10 mouse cellular contexts compared by ENCODE assay signal in genomic region chr6:97144359-97144758, GRCm38 (mm10). TPM values are rescaled to one million over a fixed set of nuclear protein-coding genes. Genes with fewer than 3 reads are reported as not detected.
DNase-seq lines count a peak whose midpoint lies in the region; ATAC-seq and TF ChIP-seq lines count a peak whose summit lies in the region.
"Had no signal": no experiment of that assay in that cellular context is flagged by ENCODE, and none has a peak within 500 bp of the region (broad histone marks: within the 10 kb centered on the region; RNA-seq: fewer than 3 reads in every experiment).

No protein-coding gene starts in this region.

- DNase-seq in gastrocnemius, adult 18-20 months (ENCODE audit: low spot score): peak; percentile 8
- no peak for DNase-seq in gastrocnemius, postnatal 25 days
- peak; percentile 22 for DNase-seq in brain, embryonic 14.5 days (ENCODE audit: low read depth)
- peak; percentile 24 to 40 for DNase-seq in heart, postnatal 14 days
- DNase-seq in lung, adult 18-20 months: peak; percentile 62 to 70
- no peak for DNase-seq in spleen, adult 18-20 months
- no peak for DNase-seq in midbrain, embryonic 11.5 days (ENCODE audit: low spot score, missing footprints)

- H3K4me1 ChIP-seq in midbrain, embryonic 11.5 days (ENCODE audit: control insufficient read depth, insufficient read depth, low read length): peaks cover 16% of the 10 kb centered on the region; the same call in 1 of the 2 replicates
- H3K4me1 ChIP-seq in forebrain, embryonic 12.5 days: peaks cover 22% of the 10 kb centered on the region

- no peak for TF ChIP-seq CTCF in brain, embryonic 14.5 days (IDR thresholded peaks at IDR 0.05; ENCODE audit: borderline replicate concordance, extremely low read depth, insufficient read depth, insufficient read length)

- no peaks in the 10 kb centered on the region for H3K27me3 ChIP-seq in midbrain, embryonic 11.5 days (ENCODE audit: control insufficient read depth, insufficient read depth, low read length)
- H3K27me3 ChIP-seq in forebrain, embryonic 12.5 days: peaks cover 7% of the 10 kb centered on the region
- H3K27me3 ChIP-seq: embryonic facial prominence, embryonic 15.5 days had no signal

- H3K9me3 ChIP-seq in midbrain, embryonic 11.5 days (ENCODE audit: control insufficient read depth, low read length): no peaks in the 10 kb centered on the region
- H3K9me3 ChIP-seq in forebrain, embryonic 12.5 days: no peaks in the 10 kb centered on the region
- H3K9me3 ChIP-seq: embryonic facial prominence, embryonic 15.5 days had no signal

- no peak overlapping the region for H3K27ac ChIP-seq in midbrain, embryonic 11.5 days (ENCODE audit: low read depth, low read length)
- H3K27ac ChIP-seq in forebrain, embryonic 12.5 days: no peak overlapping the region
- H3K27ac ChIP-seq: embryonic facial prominence, embryonic 15.5 days; liver, embryonic 14.5 days had no signal

- no peaks in the 10 kb centered on the region for H3K36me3 ChIP-seq in midbrain, embryonic 11.5 days (ENCODE audit: control insufficient read depth, insufficient read depth, low read length)
- H3K36me3 ChIP-seq in forebrain, embryonic 12.5 days (replicated peaks): no peaks in the 10 kb centered on the region

- no peak for TF ChIP-seq POLR2A in brain, embryonic 14.5 days (IDR thresholded peaks at IDR 0.05; ENCODE audit: borderline replicate concordance, extremely low read depth, insufficient read depth, insufficient read length, poor library complexity, severe bottlenecking)

- no peak overlapping the region for H3K4me3 ChIP-seq in midbrain, embryonic 11.5 days (ENCODE audit: low read depth, low read length)
- H3K4me3 ChIP-seq in forebrain, embryonic 12.5 days (replicated peaks): no peak overlapping the region
- H3K4me3 ChIP-seq: embryonic facial prominence, embryonic 15.5 days had no signal

- intact Hi-C loops in heart, postnatal 14 days (cut with DNase I): no loop called here

- no peak overlapping the region for H3K9ac ChIP-seq in midbrain, embryonic 11.5 days (ENCODE audit: low read length)
- H3K9ac ChIP-seq in forebrain, embryonic 12.5 days: no peak overlapping the region
- H3K9ac ChIP-seq: embryonic facial prominence, embryonic 15.5 days; liver, embryonic 14.5 days had no signal

- no peak for ATAC-seq in midbrain, embryonic 11.5 days (ENCODE audit: low FRiP score)
- no peak for ATAC-seq in forebrain, embryonic 12.5 days (ENCODE audit: low FRiP score)

- H3K4me2 ChIP-seq in midbrain, embryonic 11.5 days: no peak overlapping the region
- no peak overlapping the region for H3K4me2 ChIP-seq in forebrain, embryonic 12.5 days
- H3K4me2 ChIP-seq: embryonic facial prominence, embryonic 15.5 days had no signal

- 53% methylated on average over 7 of the region's 7 CpGs for WGBS in midbrain, embryonic 11.5 days
- WGBS in forebrain, embryonic 12.5 days: 51% methylated on average over 7 of the region's 7 CpGs

RNA-seq across cellular contexts. Expression of gene Eogt, which starts 4.6 kb away (rescaled TPM):
- total RNA-seq in gastrocnemius, adult 18-20 months (2021): 1 to 10 TPM; 4.4 to 9.2 TPM
- 1 to 10 TPM; 4.1 to 6.0 TPM for total RNA-seq in gastrocnemius, postnatal 25 days (2021)
- 12.6 and 15.8 TPM in 2 replicates for polyA plus RNA-seq in brain, embryonic 14.5 days (2012; rRNA removed)
- total RNA-seq in heart, postnatal 14 days (2021): 10 to 100 TPM; 15.7 to 16.6 TPM
- 7.9 and 8.3 TPM in 2 replicates for polyA plus RNA-seq in midbrain, embryonic 11.5 days (2014; fragmentation: Nextera tagmentation; extraction: Ambion mirVana)
- 8.0 and 8.1 TPM in 2 replicates for polyA plus RNA-seq in forebrain, embryonic 12.5 days (2016; fragmentation: Nextera tagmentation; extraction: Ambion mirVana)

RNA-seq across cellular contexts. Expression of gene Tmf1, which starts 34.6 kb away (rescaled TPM):
- total RNA-seq in gastrocnemius, adult 18-20 months (2021): 10 to 100 TPM; 54.6 to 55.4 TPM
- total RNA-seq in gastrocnemius, postnatal 25 days (2021): 10 to 100 TPM; 35.7 to 40.0 TPM
- polyA plus RNA-seq in brain, embryonic 14.5 days (2012; rRNA removed): 3.0 and 8.4 TPM in 2 replicates
- total RNA-seq in heart, postnatal 14 days (2021): 10 to 100 TPM; 32.1 to 34.7 TPM
- polyA plus RNA-seq in midbrain, embryonic 11.5 days (2014; fragmentation: Nextera tagmentation; extraction: Ambion mirVana): 29.9 and 34.6 TPM in 2 replicates
- 30.5 and 33.5 TPM in 2 replicates for polyA plus RNA-seq in forebrain, embryonic 12.5 days (2016; fragmentation: Nextera tagmentation; extraction: Ambion mirVana)

Comparison
In these comparisons a context has a peak if more than half of its experiments do, and no peak if none do; other contexts are left out.
1. DNase-seq: peak in gastrocnemius, adult 18-20 months (single experiment), brain, embryonic 14.5 days (single experiment), heart, postnatal 14 days (2 of 2) and lung, adult 18-20 months (2 of 2); none in gastrocnemius, postnatal 25 days (single experiment), spleen, adult 18-20 months (0 of 2) and midbrain, embryonic 11.5 days (single experiment).